Mouse (Mus musculus) E14TG2a.4 (cell line): ENCODE measurements at regions not wholly inside any gene's neighbourhood (a gene's known extent, or its start where the extent isn't known, plus 50 kb on each side); places are given as distances from the start of the nearest gene placed in this dataset.

ENCODE experiments used
- CTCF ChIP-seq: conservative IDR thresholded peaks from 2 replicates; pipeline ENCODE4 v1.5.1; 2014; ENCODE audit warnings: low read length
- NANOG ChIP-seq: IDR thresholded peaks from 2 replicates; pipeline ENCODE4 v1.6.1; 2014; ENCODE audit warnings: borderline replicate concordance, low read length, mixed read lengths
- POU5F1 ChIP-seq: IDR thresholded peaks from 2 replicates; pipeline ENCODE4 v1.6.1; 2014; ENCODE audit warnings: low read length, borderline replicate concordance

DNA sequence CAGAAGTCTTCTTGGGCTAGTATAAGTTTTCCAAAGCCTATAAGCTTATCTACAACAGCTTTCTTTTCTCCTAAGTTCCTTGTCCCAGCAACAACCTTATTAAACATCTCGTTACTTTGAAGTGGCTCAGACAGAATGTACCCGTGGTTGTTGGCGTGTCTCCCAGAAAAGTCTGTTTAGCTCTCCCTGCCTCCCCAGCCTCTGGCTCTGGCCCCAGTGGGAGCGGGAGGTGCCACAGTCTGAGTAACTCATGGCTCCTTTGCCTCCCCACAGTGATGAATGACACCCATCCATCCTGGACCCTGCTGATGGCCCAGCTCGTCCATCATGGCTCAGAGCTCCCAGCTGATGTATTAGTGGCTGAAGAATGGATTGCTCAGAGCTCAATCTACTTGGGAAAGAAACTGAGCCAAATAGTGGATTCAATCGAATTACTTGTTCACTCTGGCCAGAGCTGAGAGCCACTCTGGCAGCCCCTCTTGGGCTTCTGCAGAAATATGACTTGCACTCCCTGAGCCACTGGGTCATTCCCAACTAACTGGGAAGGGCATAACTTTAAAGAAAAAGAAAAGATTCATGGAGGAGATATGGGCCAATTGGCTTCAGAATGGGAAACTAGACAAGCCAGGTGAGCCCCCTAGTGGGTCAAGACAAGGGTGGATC lies 170.5 kb downstream of the Dhx35 start:
- TF ChIP-seq CTCF (no peak), NANOG (no peak), POU5F1 (no peak)
